Mouse (Mus musculus) small intestine, adult 2 months (tissue): ENCODE measurements around the gene Hoxa3. TPM values are rescaled to one million over a fixed set of nuclear protein-coding genes. Genes with fewer than 3 reads are reported as not detected.
A peak's percentile ranks its signal among the peaks of the same experiment; 100 is the strongest.

ENCODE experiments used
- H3K27ac ChIP-seq: fragments of 200-500 bp; 2 replicates; pipeline ENCODE4 v1.5.1; 2012; ENCODE audit warnings: low read depth, low read length, control low read depth, inconsistent platforms; ENCODE audit not compliant: insufficient read depth
- H3K27me3 ChIP-seq: fragments of 200-500 bp; 2 replicates; pipeline ENCODE4 v1.6.1; 2012; ENCODE audit warnings: mild to moderate bottlenecking, moderate library complexity, low read length, inconsistent platforms; ENCODE audit not compliant: control insufficient read depth, insufficient read depth
- H3K36me3 ChIP-seq: fragments of 200-500 bp; 2 replicates; pipeline ENCODE4 v1.6.1; 2012; ENCODE audit warnings: mild to moderate bottlenecking, low read length, control low read depth, inconsistent platforms; ENCODE audit not compliant: control insufficient read depth, insufficient read depth
- H3K4me1 ChIP-seq: fragments of 200-500 bp; 2 replicates; pipeline ENCODE4 v1.6.1; 2012; ENCODE audit warnings: low read length, inconsistent platforms, mixed read lengths; ENCODE audit not compliant: control insufficient read depth, insufficient read depth, insufficient read length
- H3K4me3 ChIP-seq: fragments of 200-500 bp; 2 replicates; pipeline ENCODE4 v1.5.1; 2012; ENCODE audit warnings: low read depth, mild to moderate bottlenecking, control low read depth, inconsistent platforms, low read length, moderate library complexity
- CTCF ChIP-seq: fragments of 200-500 bp; IDR thresholded peaks from 2 replicates; pipeline ENCODE4 v1.5.1; 2012; ENCODE audit warnings: low read depth, mild to moderate bottlenecking, control low read depth, inconsistent platforms, low read length, moderate library complexity, mixed read lengths; ENCODE audit not compliant: insufficient replicate concordance, insufficient read length; ENCODE audit errors: extremely low read depth
- POLR2A ChIP-seq: fragments of 200-500 bp; IDR thresholded peaks from 2 replicates; pipeline ENCODE4 v1.6.1; 2012; ENCODE audit warnings: low read depth, mild to moderate bottlenecking, control low read depth, inconsistent platforms, low read length, moderate library complexity
- WGBS: fragments of 180-500 bp; shearing (Covaris S2); methylation state at CpG from one replicate; pipeline ENCODE4 v1.1.7; 2018; 5-methylcytosine and 5-hydroxymethylcytosine counted together
- polyA plus RNA-seq: library from polyadenylated mRNA; depleted of rRNA; stranded (reverse); fragments of >200 nt; gene quantifications from 2 replicates; pipeline ENCODE4 v1.2.3, GENCODE M21; 2012

Gene Hoxa3
- polyA plus RNA-seq, 1 experiment = 5.0 TPM

- WGBS = 11% methylated on average over 30 of the region's 30 CpGs
- H3K27me3 ChIP-seq = peaks cover 87% of the 10 kb centered on the region
- 0 out of 2 replicates have a peak overlapping the region, but pooled peaks have one; percentile 12 for H3K4me3 ChIP-seq
- H3K27ac ChIP-seq = no peak overlapping the region
- peaks cover 11% of the 10 kb centered on the region for H3K4me1 ChIP-seq
- no peaks in the 10 kb centered on the region for H3K36me3 ChIP-seq
- TF ChIP-seq POLR2A = no peak
- no peak for TF ChIP-seq CTCF
These were observed 2.8 kb upstream of the Hoxa3 start for GRCm38 (mm10) chr6:52215771-52216535.

GRCm38 (mm10) chr6:52215070-52215469 is 1.9 kb upstream of the Hoxa3 start:
- Histone ChIP-seq H3K4me1 (peaks cover 11% of the 10 kb centered on the region), H3K27ac (no peak overlapping the region), H3K27me3 (peaks cover 84% of the 10 kb centered on the region), H3K36me3 (no peaks in the 10 kb centered on the region), H3K4me3 (no peak overlapping the region)
- 35% methylated on average over 3 of the region's 3 CpGs for WGBS
- TF ChIP-seq POLR2A = no peak
- no peak for TF ChIP-seq CTCF

GRCm38 (mm10) chr6:52214271-52214670 is 1.1 kb upstream of the Hoxa3 start:
- no peaks in the 10 kb centered on the region for H3K36me3 ChIP-seq
- TF ChIP-seq CTCF (no peak), POLR2A (no peak)
- no peak overlapping the region for H3K4me3 ChIP-seq
- H3K27ac ChIP-seq = no peak overlapping the region
- peaks cover 11% of the 10 kb centered on the region for H3K4me1 ChIP-seq
- 39% methylated on average over 5 of the region's 5 CpGs for WGBS
- peaks cover 85% of the 10 kb centered on the region for H3K27me3 ChIP-seq

- Histone ChIP-seq H3K27me3 (peaks cover 84% of the 10 kb centered on the region), H3K4me1 (peaks cover 11% of the 10 kb centered on the region), H3K4me3 (peak overlapping the region; percentile 63), H3K36me3 (no peaks in the 10 kb centered on the region), H3K27ac (peak overlapping the region; percentile 64)
- TF ChIP-seq POLR2A (no peak), CTCF (no peak)
- 6% methylated on average over 22 of the region's 22 CpGs for WGBS
These were observed 499 bp downstream of the Hoxa3 start for GRCm38 (mm10) chr6:52212556-52213118.

- peaks cover 79% of the 10 kb centered on the region for H3K27me3 ChIP-seq
- peak overlapping the region; percentile 63 for H3K4me3 ChIP-seq
- H3K27ac ChIP-seq = 0 out of 2 replicates have a peak overlapping the region, but pooled peaks have one; percentile 8
- peaks cover 8% of the 10 kb centered on the region for H3K4me1 ChIP-seq
- TF ChIP-seq POLR2A = no peak
- TF ChIP-seq CTCF = no peak
- no peaks in the 10 kb centered on the region for H3K36me3 ChIP-seq
- WGBS = 12% methylated on average over 13 of the region's 13 CpGs
These were observed 1.2 kb downstream of the Hoxa3 start for GRCm38 (mm10) chr6:52211961-52212360.

- H3K4me1 ChIP-seq = peaks cover 8% of the 10 kb centered on the region
- peak overlapping the region; percentile 63 for H3K4me3 ChIP-seq
- WGBS = 3% methylated on average over 37 of the region's 37 CpGs
- H3K27me3 ChIP-seq = peaks cover 78% of the 10 kb centered on the region
- H3K27ac ChIP-seq = 0 out of 2 replicates have a peak overlapping the region, but pooled peaks have one; percentile 8
- TF ChIP-seq POLR2A (peak; percentile 23; the same call in 1 of the 2 replicates), CTCF (peak; percentile 73)
- H3K36me3 ChIP-seq = no peaks in the 10 kb centered on the region
These were observed 1.8 kb downstream of the Hoxa3 start for GRCm38 (mm10) chr6:52211170-52211935.
